Mouse (Mus musculus): ENCODE data around the gene Gdap1l1.

GRCm38 (mm10) chr2:163459380-163459779 lies 21.1 kb downstream of the Gdap1l1 start:
- TF ChIP-seq POLR2A (IDR thresholded peaks at IDR 0.05; ENCODE audit: insufficient read depth, low read depth, low read length) (no peak), CTCF (IDR thresholded peaks at IDR 0.05; ENCODE audit: insufficient read depth, low read depth, low read length) (0 out of 2 replicates have a peak, but pooled peaks have one; percentile 10)
